Mouse (Mus musculus) erythroid progenitor cell, adult 5-6 weeks (primary cell): ENCODE data around the gene D430042O09Rik. TPM values are rescaled to one million over a fixed set of nuclear protein-coding genes. Genes with fewer than 3 reads are reported as not detected.

Experiments
- ATAC-seq: replicated peaks from 2 replicates; pipeline ENCODE4 v1.8.0; 2016; ENCODE audit warnings: moderate number of reproducible peaks, mild to moderate bottlenecking, moderate TSS enrichment, inconsistent platforms; ENCODE audit not compliant: poor library complexity, low FRiP score, severe bottlenecking
- total RNA-seq, 2 experiments: library from RNA; stranded (forward) in 1 of 2; stranded (reverse) in 1 of 2; fragments of 150-400 nt in 1 of 2; fragments of 186-747, 209-891 nt in 1 of 2; gene quantifications; 2 replicates each; pipeline versions ENCODE4 v1.2.3 to v1.2.4; 2015 to 2017; ENCODE audit warnings: low replicate concordance in 2 of 2

D430042O09Rik gene
- total RNA-seq, 2 experiments from 2014 or later = 4.7 to 5.9 TPM

GRCm38 (mm10) chr7:125733791-125734190 is 26.1 kb downstream of the D430042O09Rik start:
- no peak for ATAC-seq

- no peak for ATAC-seq
Measured at GRCm38 (mm10) chr7:125736366-125737015, 28.8 kb downstream of the D430042O09Rik start.

- no peak for ATAC-seq
Measured at GRCm38 (mm10) chr7:125740521-125740920, 32.8 kb downstream of the D430042O09Rik start.

GRCm38 (mm10) chr7:125741271-125741703 is 33.6 kb downstream of the D430042O09Rik start:
- no peak for ATAC-seq

- ATAC-seq = no peak
Measured at GRCm38 (mm10) chr7:125744774-125745173, 37.1 kb downstream of the D430042O09Rik start.

- no peak for ATAC-seq
Measured at GRCm38 (mm10) chr7:125746621-125747315, 39.1 kb downstream of the D430042O09Rik start.

GRCm38 (mm10) chr7:125747316-125747690 is 39.6 kb downstream of the D430042O09Rik start:
- no peak for ATAC-seq

- no peak for ATAC-seq
Measured at GRCm38 (mm10) chr7:125748186-125748585, 40.5 kb downstream of the D430042O09Rik start.

GRCm38 (mm10) chr7:125752699-125753325 is 45.1 kb downstream of the D430042O09Rik start:
- ATAC-seq = no peak

GRCm38 (mm10) chr7:125753326-125753715 is 45.6 kb downstream of the D430042O09Rik start:
- no peak for ATAC-seq

- ATAC-seq = no peak
Measured at GRCm38 (mm10) chr7:125756806-125757205, 49.1 kb downstream of the D430042O09Rik start.

GRCm38 (mm10) chr7:125757896-125758623 is 50.4 kb downstream of the D430042O09Rik start:
- no peak for ATAC-seq

- ATAC-seq = no peak
Measured at GRCm38 (mm10) chr7:125762289-125762688, 54.6 kb downstream of the D430042O09Rik start.

- no peak for ATAC-seq
Measured at GRCm38 (mm10) chr7:125762883-125763830, 55.5 kb downstream of the D430042O09Rik start.

- ATAC-seq = no peak
Measured at GRCm38 (mm10) chr7:125764373-125764772, 56.7 kb downstream of the D430042O09Rik start.

GRCm38 (mm10) chr7:125766976-125767831 is 59.5 kb downstream of the D430042O09Rik start:
- ATAC-seq = no peak

GRCm38 (mm10) chr7:125772961-125773571 is 65.4 kb downstream of the D430042O09Rik start:
- no peak for ATAC-seq

GRCm38 (mm10) chr7:125783206-125783605 is 75.5 kb downstream of the D430042O09Rik start:
- ATAC-seq = peak; percentile 63; the same call in 1 of the 2 replicates
